Mouse (Mus musculus): Measurements from ENCODE around the gene Mdfi.
A peak's percentile ranks its signal among the peaks of the same experiment; 100 is the strongest.

The Mdfi gene

GRCm38 (mm10) chr17:47802806-47803205 lies 31.7 kb downstream of the Mdfi start:
- DNase-seq (ENCODE audit: inconsistent ontology term), result no peak

GRCm38 (mm10) chr17:47797383-47797782 lies 37.1 kb downstream of the Mdfi start:
- no peak for DNase-seq (ENCODE audit: inconsistent ontology term)

GRCm38 (mm10) chr17:47796968-47797367 lies 37.5 kb downstream of the Mdfi start:
- no peak for DNase-seq (ENCODE audit: inconsistent ontology term)

DNA sequence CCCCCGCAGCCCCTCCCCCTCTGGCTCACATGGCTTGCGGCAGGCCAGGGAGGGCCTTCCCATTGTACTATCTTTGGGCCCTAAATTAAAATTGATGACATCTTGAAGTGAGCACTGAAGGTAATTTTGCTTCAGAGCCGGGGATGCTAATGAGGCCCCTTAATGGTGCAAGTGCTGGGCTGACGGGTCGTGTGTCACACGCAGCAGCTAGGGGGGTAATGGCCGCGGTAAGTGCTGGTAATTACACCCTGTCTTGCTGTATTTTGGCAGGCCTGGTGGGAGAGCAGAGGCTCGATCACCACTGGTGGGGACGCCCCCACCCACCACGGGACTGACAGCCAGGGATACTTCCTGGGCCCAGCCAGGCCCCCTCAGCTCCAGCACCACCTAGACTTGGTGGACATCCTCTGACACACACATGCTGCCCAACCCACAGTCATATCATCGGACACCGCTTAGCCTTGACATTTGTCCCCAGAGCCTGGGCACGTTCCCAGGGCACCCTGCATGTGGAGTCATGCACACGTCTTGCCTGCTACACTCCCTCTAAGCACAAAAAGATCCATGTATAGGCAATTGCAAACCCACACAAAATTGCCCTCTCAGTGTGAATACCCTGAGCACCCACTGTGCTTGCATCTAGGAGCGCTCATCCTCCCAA lies 38.2 kb downstream of the Mdfi start:
- DNase-seq (ENCODE audit: inconsistent ontology term), result peak; percentile 29

DNA sequence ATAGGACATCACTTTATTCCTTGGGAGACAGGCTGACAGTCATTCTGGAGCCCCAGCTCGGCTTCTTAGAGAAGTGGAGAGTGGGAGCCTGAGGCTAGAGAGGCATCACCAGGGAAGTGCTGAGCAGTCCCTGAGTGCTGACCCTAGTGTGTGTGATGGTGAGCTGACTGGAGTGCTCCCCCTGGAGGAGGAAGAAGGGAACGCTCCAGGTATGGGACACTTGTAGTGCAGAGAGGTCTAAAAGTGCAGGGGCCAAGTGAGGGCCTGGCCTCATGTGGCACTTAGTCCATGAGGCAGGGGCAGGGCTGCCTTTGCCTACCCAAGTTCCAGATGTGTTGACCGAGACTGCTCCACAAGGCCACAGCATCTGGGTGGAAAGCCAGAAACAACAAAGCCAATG lies 39.0 kb downstream of the Mdfi start:
- DNase-seq (ENCODE audit: inconsistent ontology term), result peak; percentile 44

GRCm38 (mm10) chr17:47793377-47793776 lies 41.1 kb downstream of the Mdfi start:
- peak; percentile 80 for DNase-seq (ENCODE audit: inconsistent ontology term)

- DNase-seq (ENCODE audit: inconsistent ontology term), result peak; percentile 32
Measured at GRCm38 (mm10) chr17:47792098-47792863, 42.2 kb downstream of the Mdfi start.

DNA sequence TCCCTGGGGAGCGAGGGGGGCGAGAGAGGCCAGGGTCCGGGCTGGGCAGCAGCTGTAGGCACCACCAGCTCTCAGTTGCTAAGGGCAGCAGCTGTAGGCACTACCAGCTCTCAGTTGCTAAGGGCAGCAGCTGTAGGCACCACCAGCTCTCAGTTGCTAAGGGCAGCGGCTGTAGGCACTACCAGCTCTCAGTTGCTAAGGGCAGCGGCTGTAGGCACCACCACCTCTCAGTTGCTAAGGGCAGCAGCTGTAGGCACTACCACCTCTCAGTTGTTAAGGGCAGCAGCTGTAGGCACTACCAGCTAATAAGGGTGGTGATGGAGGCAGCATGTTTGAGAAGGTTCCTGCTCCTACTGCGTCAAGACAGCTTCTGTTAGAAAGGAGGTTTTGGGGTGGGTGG lies 45.5 kb downstream of the Mdfi start:
- no peak for DNase-seq (ENCODE audit: inconsistent ontology term)

- no peak for DNase-seq (ENCODE audit: inconsistent ontology term)
Measured at GRCm38 (mm10) chr17:47788306-47788705, 46.2 kb downstream of the Mdfi start.

- no peak for DNase-seq (ENCODE audit: inconsistent ontology term)
Measured at GRCm38 (mm10) chr17:47787632-47788031, 46.9 kb downstream of the Mdfi start.

DNA sequence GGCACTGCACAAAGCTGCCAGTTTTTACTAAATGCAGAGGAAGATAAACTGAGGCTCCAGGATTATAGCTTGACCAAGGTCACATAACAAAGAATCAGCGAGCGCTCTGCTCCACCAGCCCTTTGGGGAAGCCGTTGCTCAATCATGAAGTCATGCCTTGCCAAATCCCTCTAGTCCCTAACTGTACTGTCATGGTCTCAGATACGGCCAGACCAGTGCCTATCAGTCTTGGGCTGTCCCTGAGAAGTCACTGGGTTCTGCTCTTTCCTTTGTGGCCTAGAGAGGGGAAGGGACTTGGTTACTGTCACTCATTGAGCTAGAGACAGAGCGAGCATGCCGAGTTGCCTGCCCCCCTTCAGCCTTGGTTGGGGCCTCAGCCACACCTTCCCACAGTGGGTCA lies 50.1 kb downstream of the Mdfi start:
- DNase-seq (ENCODE audit: inconsistent ontology term), result no peak

GRCm38 (mm10) chr17:47783445-47784223 lies 50.9 kb downstream of the Mdfi start:
- DNase-seq (ENCODE audit: inconsistent ontology term), result no peak

GRCm38 (mm10) chr17:47782486-47782885 lies 52.0 kb downstream of the Mdfi start:
- no peak for DNase-seq (ENCODE audit: inconsistent ontology term)

GRCm38 (mm10) chr17:47780470-47780869 lies 54.0 kb downstream of the Mdfi start:
- DNase-seq (ENCODE audit: inconsistent ontology term), result no peak

DNA sequence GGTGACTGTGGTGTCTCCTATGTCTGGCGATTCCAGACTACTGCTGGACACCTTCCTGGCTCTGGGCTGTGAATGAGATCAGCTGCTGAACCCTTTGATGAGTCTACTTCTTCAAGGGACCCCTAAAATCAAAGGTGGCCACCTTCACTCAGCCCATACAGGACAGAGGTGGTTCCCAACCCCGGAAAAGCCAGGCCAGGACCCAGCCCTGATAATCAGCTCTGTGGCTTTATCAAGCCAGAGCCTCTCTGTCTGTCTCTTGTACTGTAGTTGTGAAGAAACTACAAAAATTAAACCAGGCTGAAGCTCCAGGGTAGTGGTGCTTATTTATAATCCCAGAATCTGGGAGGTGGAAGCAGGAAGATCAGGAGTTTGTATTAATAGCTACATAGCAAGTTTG lies 57.4 kb downstream of the Mdfi start:
- DNase-seq (ENCODE audit: inconsistent ontology term), result no peak

GRCm38 (mm10) chr17:47773604-47774003 lies 60.9 kb downstream of the Mdfi start:
- DNase-seq (ENCODE audit: inconsistent ontology term), result no peak

- no peak for DNase-seq (ENCODE audit: inconsistent ontology term)
Measured at GRCm38 (mm10) chr17:47769389-47770299, 64.8 kb downstream of the Mdfi start.

DNA sequence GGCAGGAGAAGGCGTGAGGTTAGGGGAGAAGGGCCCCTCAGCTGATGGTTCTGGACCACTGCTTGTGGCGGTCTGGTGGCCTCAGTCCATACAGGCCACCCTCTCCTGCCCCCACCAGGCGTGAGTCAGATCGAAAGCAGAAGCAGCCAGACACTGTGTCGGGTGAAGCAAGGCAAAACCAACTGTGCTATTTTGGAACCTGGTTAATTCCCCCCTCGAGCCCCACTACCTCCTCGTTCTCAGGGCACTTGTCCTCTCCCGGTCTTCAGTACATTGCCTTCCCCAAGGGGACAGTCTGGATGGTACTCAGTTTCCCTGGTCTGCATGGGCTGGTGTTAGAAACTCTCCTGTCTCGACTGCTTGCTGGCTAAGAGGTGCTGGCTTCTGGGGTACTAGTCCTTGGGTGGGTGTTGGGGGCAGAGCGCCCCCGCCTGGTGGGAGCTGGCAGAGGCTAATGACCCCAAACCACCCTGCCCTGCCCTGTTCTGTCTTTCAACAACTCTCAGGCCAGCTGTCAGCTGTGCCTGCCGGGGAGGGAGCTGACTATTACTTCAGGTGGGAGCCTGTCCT lies 65.7 kb downstream of the Mdfi start:
- no peak for DNase-seq (ENCODE audit: inconsistent ontology term)

DNA sequence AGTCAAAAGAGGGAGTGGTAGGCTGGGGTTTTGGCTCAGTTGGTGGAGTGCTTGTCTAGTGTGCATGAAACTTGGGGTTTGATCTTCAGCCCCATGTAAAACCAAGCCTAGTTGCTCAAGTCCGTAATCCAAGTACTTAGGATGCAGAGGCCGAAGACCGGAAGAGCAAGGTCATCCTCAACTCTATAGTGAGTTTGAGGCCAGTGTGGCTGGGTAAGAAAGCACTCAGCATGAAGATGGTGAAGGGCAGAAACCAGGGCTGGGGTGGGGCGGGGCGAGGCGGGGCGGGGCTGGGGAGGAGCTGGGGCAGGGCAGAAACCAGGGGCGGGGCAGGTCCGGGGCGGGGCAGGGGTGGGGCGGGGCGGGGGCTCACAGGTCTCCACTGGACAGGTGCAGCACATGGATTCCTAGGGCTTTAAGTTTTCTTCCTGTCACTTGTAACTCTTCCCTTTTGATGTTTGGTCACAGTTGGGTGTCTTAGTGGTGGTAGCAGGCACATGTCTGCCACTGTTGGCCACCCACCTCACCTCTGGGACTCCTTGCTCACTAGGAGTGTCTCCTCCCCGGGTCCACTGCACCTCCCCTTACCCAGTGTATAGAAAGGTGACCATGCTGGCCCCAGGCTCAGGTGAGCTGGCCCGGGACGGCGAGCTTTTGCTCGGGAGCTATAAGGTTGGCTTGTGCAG lies 66.9 kb downstream of the Mdfi start:
- no peak for DNase-seq (ENCODE audit: inconsistent ontology term)

- no peak for DNase-seq (ENCODE audit: inconsistent ontology term)
Measured at GRCm38 (mm10) chr17:47767081-47767455, 67.4 kb downstream of the Mdfi start.
